ENCODE assay signal across 24 mouse cellular contexts in the genomic region with DNA sequence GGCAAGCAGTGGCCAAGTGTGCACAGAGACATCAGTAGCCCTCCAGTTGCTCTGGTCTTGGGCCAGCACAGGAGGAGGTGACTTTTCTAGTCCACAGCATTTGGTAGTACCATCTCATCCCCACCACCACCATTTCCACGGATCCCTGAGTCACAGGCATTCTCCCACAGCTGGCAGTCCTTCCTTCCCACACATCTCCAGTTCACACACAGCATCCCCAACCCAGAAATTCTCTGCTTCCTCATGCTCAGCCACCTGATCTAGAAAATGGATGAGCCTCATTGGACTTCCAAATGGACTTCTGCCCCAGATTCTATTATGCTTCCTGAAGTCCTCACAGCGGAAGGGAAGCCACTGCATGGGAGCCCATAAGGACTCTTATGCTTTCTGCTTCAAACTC.
DNase-seq lines count a peak whose midpoint lies in the region; ATAC-seq lines count a peak whose summit lies in the region.
"Had no signal": no experiment of that assay in that cellular context is flagged by ENCODE, and none has a peak within 500 bp of the region (broad histone marks: within the 10 kb centered on the region; RNA-seq: fewer than 3 reads in every experiment).

No protein-coding gene starts in this region.

- H3K4me1 ChIP-seq in limb, embryonic 10.5 days: peaks cover 34% of the 10 kb centered on the region
- peaks cover 32% of the 10 kb centered on the region for H3K4me1 ChIP-seq in neural tube, embryonic 15.5 days

- H3K27ac ChIP-seq in limb, embryonic 10.5 days: 0 out of 2 replicates have a peak overlapping the region, but pooled peaks have one; percentile 43
- no peak overlapping the region for H3K27ac ChIP-seq in neural tube, embryonic 15.5 days (replicated peaks)
- H3K27ac ChIP-seq: embryonic facial prominence, embryonic 15.5 days; gastrocnemius, adult 2 months; heart, embryonic 15.5 days; hindbrain, embryonic 13.5 days; hindbrain, postnatal 0 days had no signal

- no peaks in the 10 kb centered on the region for H3K9me3 ChIP-seq in limb, embryonic 10.5 days (replicated peaks)
- H3K9me3 ChIP-seq in neural tube, embryonic 15.5 days (replicated peaks): no peaks in the 10 kb centered on the region
- H3K9me3 ChIP-seq: embryonic facial prominence, embryonic 15.5 days; forebrain, embryonic 10.5 days; heart, embryonic 15.5 days; hindbrain, embryonic 13.5 days had no signal

- H3K36me3 ChIP-seq in limb, embryonic 10.5 days: no peaks in the 10 kb centered on the region
- H3K36me3 ChIP-seq in neural tube, embryonic 15.5 days: peaks cover 16% of the 10 kb centered on the region
- H3K36me3 ChIP-seq: embryonic facial prominence, embryonic 15.5 days; forebrain, embryonic 10.5 days; heart, embryonic 15.5 days had no signal

- H3K4me2 ChIP-seq in neural tube, embryonic 15.5 days: no peak overlapping the region
- H3K4me2 ChIP-seq: embryonic facial prominence, embryonic 15.5 days; heart, embryonic 11.5 days; heart, embryonic 15.5 days; hindbrain, embryonic 13.5 days had no signal

- H3K9ac ChIP-seq in neural tube, embryonic 15.5 days (replicated peaks): no peak overlapping the region
- H3K9ac ChIP-seq: embryonic facial prominence, embryonic 15.5 days; heart, embryonic 15.5 days; hindbrain, embryonic 13.5 days had no signal

- H3K4me3 ChIP-seq in limb, embryonic 10.5 days: no peak overlapping the region
- no peak overlapping the region for H3K4me3 ChIP-seq in neural tube, embryonic 15.5 days (replicated peaks)
- H3K4me3 ChIP-seq: embryonic facial prominence, embryonic 15.5 days; erythroblast, embryonic 14.5 days; forebrain, embryonic 10.5 days; gastrocnemius, adult 2 months; heart, embryonic 15.5 days; hindbrain, embryonic 13.5 days had no signal

- peak; percentile 54 for DNase-seq in heart, adult 11 months
- no peak for DNase-seq in heart, adult 9 months (ENCODE audit: low spot score in 2 of 2)
- DNase-seq in left cerebral cortex, postnatal 14 days (ENCODE audit: low spot score in 2 of 2): peak; percentile 49 to 51
- DNase-seq in left cerebral cortex, postnatal 10 days (ENCODE audit: extremely low spot score in 1 of 2, low spot score in 2 of 2): no peak
- DNase-seq in brain, adult 2 months (ENCODE audit: low read depth, low spot score): peak; percentile 86
- DNase-seq in limb, embryonic 10.5 days (ENCODE audit: low spot score): no peak
- DNase-seq: cerebellum, adult 2 months; cerebellum, postnatal 10 days; embryo, embryonic 11 days; gastrocnemius, adult 2 months; gastrocnemius, postnatal 25 days; heart, adult 18-20 months had no signal

- 90% methylated on average over 2 of the region's 2 CpGs for WGBS in limb, embryonic 10.5 days
- WGBS in neural tube, embryonic 15.5 days: 91% methylated on average over 2 of the region's 2 CpGs

- intact Hi-C loops in left cerebral cortex, postnatal 14 days (cut with DNase I): no loop called here
- intact Hi-C loops in left cerebral cortex, postnatal 10 days (cut with DNase I): no loop called here

- no peak for ATAC-seq in neural tube, embryonic 15.5 days (ENCODE audit: low FRiP score)
- ATAC-seq: activated CD4-positive, CD25-positive, alpha-beta regulatory T cell, adult 4 months; forebrain, embryonic 14.5 days; hindbrain, postnatal 0 days; Patski had no signal

- H3K27me3 ChIP-seq in limb, embryonic 10.5 days (ENCODE audit: low read depth, poor library complexity, severe bottlenecking): no peaks in the 10 kb centered on the region
- no peaks in the 10 kb centered on the region for H3K27me3 ChIP-seq in neural tube, embryonic 15.5 days (replicated peaks)
- H3K27me3 ChIP-seq: CH12.LX; embryonic facial prominence, embryonic 15.5 days; heart, embryonic 15.5 days; hindbrain, embryonic 13.5 days had no signal

Comparison
In these comparisons a context has a peak if more than half of its experiments do, and no peak if none do; other contexts are left out.
1. DNase-seq: peak in heart, adult 11 months (single experiment), left cerebral cortex, postnatal 14 days (2 of 2) and brain, adult 2 months (single experiment); none in heart, adult 9 months (0 of 2), left cerebral cortex, postnatal 10 days (0 of 2) and limb, embryonic 10.5 days (single experiment).